Mouse (Mus musculus) heart, postnatal 0 days (tissue): Measurements from ENCODE around the gene Jmjd1c.

Source experiments
- CTCF ChIP-seq: IDR thresholded peaks from 2 replicates; pipeline ENCODE4 v1.5.1; 2016; ENCODE audit warnings: antibody characterized with exemption, control low read depth, low read depth
- EP300 ChIP-seq: IDR thresholded peaks from 2 replicates; pipeline ENCODE4 v1.6.1; 2016; ENCODE audit warnings: antibody characterized with exemption, low read depth

DNA sequence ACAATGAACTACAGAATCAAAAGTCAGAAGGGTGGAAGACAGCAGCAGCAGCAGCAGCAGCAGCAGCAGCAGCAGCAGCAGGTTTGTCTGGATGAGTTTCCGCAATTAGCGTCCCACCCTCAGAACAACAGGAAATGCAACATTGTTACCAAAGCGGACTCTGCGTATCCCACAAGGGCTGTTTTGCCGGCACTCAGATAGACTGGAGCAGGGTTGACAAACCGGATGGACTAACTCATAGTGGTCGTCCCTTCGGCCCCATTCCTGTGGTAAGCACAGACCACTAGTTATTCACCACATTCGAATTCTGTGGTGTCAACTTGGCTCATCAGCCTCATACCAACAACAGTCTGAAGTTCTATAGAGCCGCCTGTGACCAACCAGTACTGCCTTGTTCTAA is 26.9 kb upstream of the Jmjd1c start:
- TF ChIP-seq CTCF (no peak), EP300 (no peak)
